Mouse (Mus musculus) layer of hippocampus, postnatal 25 days (tissue): ENCODE data around the gene Ccdc144b. TPM values are rescaled to one million over a fixed set of nuclear protein-coding genes. Genes with fewer than 3 reads are reported as not detected.

Experiments used
- DNase-seq, 2 experiments: peaks; one replicate each; pipeline ENCODE4 v3.0.0; 2022; ENCODE audit warnings: mixed read lengths in 2 of 2, low spot score in 1 of 2; ENCODE audit errors: extremely low spot score in 1 of 2
- total RNA-seq, 2 experiments: library from RNA; stranded (reverse); gene quantifications; 2 replicates each; pipeline ENCODE4 v1.2.3; 2021

Gene Ccdc144b
- not detected for total RNA-seq

DNA sequence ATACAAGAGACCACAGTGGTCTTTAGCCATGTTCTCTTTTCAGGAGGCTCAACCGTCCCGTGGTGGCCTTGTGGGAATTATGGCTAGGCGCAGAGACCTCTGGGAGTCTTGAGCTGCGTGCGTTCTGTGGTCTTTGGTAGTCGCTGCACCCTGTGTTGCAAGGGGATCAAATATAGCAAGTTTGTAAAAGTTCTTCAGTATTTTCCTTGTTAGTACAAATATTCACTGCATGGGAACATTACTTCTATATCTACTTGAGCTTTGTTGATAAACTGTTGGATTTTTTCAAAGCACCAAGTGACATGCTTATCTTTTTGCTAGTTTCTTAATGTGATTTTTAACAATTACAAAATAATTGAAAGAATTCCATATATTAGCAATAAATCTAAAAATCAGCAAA lies at the start of gene Ccdc144b:
Gene Ccdc144b, minus strand, starts transcription at position 101 of the 400 bp plus-strand sequence.
- DNase-seq, result no peak

DNA sequence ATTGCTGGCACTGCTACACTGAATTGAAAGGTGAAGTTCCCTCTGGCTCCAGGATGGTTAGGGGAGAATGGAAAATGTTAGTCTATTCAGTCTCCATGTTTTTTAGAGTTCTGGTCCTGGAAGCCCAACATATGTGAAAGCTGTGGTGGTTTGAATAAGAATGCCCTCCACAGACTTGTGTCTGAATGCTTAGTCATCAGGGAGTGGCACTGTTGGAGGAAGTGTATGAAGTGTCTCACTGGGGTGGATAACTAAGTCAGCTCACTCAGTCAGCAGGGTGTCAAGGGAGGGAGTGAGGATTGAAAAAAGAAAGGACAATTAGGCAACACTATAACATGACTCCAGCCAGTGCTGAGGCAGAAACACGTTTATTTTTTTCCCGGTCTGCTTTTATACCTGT lies 42.0 kb upstream of the Ccdc144b start:
- no peak for DNase-seq

DNA sequence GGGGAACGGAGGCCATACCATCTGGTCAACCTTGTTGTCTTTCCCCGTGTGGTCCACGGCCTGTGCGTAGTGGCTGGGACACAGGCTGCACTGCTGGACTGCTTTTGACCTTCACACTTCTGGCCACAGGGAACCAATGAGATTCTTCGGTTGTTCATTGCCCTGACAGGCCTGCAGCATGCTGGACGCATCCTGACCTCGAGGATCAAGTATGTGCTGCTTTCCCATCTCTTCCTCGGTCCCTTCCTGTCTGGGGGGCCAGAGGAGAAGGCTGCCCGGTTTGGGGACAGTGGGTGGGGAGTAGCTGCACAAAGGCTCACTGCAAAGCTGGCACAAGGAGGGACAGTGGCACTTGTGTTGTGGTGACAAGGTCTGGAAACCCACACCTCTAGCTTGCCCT lies 34.2 kb upstream of the Ccdc144b start:
- DNase-seq, result no peak

DNA sequence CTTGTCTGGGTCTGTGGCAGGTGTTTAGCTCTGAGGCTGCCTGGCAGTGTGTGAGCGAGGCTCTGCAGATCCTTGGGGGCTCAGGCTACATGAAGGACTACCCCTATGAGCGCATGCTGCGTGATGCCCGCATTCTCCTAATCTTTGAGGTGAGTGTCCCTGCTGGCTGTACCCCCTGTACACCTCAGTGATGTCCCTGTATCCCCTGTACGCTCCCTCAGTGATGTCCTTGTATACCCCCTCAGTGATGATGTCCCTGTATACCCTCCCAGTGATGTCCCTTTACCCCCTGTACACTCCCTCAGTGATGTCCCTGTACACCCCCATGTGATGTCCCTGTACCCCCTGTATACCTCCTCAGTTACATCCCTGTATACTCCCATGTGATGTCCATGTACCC lies 32.0 kb upstream of the Ccdc144b start:
- DNase-seq, result no peak

DNA sequence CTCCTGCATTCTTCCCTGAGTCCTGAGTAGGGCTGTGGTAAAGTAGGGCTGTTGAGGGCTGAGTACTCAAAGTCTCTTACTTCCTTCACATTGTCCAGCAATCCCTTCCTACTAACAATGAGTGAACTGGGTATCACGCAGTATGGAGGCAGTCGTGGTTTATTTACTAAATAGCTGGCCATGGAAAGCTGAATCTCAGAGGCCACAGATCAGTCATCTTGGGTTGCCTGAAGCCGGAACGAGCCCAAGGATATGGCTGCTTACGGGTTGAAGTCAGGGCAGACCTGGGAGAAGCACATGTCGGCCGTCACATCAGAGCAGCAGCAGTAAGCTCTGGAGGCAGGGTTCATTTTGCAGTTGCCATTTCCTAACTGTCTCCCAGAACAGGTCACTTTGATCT lies 30.0 kb upstream of the Ccdc144b start:
- no peak for DNase-seq

DNA sequence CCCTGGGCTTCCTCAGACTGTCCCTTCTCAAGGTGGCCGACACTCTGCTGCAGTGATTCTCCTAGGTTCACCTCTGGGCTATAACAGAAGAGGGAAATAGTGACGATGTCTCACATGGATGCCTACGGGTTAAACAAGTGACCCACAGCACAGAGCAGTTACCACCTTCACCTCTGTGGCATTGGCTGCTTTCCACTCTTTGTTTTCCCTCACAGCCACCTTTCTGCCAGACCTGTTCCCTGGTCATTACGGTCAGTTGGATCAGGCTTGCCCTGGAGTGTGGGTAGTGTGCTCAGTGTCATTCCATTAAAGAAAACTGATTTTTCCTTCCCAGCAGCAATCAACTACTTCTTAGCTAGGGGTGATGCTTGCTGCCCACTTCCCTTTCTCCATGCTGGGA lies 29.5 kb upstream of the Ccdc144b start:
- no peak for DNase-seq

DNA sequence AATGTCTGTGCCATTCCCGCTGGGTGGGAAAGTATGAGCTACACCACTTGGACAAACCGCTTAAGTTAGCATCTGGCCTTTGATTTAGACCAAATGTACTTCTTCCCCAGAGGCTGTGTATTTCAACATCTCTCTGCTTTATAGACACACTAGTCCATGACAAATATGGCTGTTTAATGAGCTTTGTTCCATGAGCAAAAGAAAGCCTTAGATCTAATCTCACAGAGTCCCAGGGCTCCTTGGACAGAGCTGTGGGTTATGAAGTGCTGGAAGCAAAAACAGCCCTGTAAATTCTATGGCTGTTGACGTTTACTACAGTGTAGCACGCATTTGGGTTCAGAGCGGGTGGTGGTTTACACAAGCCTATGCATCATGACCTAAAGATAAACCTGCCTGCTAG lies 27.4 kb upstream of the Ccdc144b start:
- DNase-seq, result no peak

DNA sequence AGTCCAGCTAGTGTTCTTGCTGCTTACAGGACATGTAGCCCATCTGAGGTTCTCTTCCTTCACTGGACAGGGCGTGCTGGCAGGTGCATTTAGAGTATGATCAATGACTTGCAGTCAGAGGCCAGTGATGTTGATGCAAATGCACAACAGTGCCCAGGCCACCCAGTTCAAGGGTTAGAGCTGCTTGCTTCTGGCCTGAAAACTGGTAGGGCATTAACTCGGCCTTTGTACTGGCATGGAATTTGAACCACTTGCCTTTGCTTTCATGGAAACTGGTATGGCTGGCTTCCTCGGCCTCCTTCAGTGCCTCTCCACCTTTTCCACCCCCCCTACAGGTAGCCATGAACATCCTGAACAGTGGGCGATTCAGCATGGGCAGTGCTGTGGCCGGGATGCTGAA lies 26.5 kb upstream of the Ccdc144b start:
- DNase-seq, result no peak

DNA sequence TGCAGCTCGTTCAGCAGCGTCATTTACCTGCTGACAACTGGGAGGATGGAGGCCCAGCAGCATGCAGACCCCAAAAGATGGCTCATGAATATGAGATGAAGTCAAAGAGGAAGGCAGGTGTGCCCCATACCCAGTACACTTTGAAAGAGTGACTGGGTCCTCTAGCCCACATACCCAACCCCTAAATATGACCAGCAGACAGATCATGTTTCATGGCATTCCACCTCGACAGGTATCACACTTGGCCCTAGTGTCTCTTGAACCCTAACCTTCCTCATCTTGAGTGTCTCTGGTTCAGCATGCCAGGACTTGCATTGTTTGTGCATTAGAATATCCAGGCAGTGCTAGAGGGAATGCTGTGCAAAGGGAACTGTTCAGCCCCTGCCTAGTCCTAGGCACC lies 24.0 kb upstream of the Ccdc144b start:
- DNase-seq, result no peak

DNA sequence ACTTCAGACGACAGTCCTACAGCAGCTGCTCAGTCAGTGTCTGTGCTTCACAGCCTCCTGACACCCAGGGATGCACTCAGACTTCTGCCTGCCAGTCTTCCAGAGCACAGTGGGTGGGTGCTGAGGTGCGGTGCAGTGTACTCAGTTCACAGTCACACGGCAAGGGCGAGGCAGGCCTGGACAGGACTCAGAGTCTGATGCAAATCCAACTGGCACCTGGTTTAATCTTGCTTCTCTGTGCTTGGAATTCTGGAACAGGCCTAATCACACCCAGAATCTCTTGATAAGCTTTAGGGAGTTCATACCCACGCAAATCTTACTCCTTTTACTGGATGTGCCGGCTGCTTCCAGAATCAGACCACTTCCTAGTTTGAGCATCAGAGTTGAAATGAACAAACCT lies 22.1 kb upstream of the Ccdc144b start:
- no peak for DNase-seq

DNA sequence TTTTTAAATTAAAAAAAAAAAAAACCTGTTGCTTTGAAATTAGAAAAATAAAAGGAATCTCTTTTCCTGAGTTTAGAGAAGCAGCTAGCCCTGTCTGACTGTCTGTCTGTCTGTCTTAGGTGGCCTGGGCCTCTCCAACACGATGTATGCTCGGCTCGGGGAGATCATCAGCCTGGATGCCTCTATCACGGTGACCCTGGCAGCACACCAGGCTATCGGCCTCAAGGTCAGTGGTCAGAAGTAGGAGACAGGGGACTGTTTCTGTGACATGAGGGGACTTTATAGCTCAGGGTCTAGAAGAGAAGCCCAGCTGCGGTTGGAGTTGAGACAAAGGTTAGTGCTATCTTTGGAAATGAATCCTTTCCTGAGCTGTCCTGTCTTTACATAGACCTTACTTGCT lies 20.9 kb upstream of the Ccdc144b start:
- DNase-seq, result no peak

DNA sequence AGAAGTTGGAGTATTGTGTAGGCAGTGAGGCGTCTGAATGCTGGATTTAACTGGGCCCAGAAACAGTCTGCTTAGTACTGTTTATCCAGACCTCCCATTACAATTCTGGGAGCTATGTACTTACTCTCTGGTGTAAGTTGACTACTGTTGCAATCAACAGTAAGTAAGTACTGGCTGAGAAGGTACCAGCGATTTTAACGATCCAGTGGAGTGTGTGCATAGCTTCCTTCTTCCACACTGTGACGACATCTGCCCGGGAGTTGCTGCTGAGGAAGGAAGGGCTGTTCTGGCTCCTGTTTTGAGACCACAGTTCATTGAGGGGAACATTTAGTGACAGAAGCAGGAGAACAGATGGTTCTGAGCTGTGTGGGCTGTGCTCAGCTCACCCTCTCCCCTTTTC lies 17.7 kb upstream of the Ccdc144b start:
- DNase-seq, result no peak

DNA sequence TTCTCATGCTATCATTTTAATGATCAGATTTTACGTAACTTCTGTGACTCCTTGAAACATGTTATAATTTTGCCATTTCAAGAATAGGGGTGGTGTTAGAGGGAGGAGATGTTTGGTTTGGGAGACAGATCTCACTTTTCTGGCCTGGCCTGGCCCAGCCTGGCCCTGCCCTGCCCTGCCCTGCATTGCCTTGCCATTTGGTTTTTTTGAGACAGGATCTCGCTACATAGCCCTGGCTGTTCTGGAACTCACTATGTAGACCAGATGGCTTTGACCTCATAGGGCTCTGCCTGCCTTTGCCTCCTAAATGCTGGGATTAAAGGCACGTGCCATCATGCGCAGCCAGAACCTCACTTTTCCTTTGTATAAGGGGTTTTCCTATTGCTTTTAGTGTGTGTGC lies 17.1 kb upstream of the Ccdc144b start:
- no peak for DNase-seq

DNA sequence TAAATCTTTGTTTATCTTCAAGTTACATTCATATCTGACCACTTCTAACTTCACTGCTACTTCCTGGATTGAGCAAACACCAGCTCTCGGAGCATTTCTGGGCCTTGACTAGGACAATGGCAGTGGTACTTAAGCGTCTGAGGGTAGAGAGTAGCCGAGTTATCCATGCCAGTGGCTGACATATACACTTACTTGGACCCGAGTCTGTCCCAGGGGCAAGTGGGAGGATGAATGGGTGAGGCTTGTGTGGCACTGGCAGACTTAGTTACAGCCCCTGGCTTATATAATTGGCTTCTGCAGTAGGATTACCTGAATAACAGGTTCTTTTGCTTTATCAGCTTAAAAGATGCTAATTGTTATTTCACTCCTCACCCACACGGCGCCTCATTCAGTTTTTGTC lies 14.4 kb upstream of the Ccdc144b start:
- DNase-seq, result no peak

DNA sequence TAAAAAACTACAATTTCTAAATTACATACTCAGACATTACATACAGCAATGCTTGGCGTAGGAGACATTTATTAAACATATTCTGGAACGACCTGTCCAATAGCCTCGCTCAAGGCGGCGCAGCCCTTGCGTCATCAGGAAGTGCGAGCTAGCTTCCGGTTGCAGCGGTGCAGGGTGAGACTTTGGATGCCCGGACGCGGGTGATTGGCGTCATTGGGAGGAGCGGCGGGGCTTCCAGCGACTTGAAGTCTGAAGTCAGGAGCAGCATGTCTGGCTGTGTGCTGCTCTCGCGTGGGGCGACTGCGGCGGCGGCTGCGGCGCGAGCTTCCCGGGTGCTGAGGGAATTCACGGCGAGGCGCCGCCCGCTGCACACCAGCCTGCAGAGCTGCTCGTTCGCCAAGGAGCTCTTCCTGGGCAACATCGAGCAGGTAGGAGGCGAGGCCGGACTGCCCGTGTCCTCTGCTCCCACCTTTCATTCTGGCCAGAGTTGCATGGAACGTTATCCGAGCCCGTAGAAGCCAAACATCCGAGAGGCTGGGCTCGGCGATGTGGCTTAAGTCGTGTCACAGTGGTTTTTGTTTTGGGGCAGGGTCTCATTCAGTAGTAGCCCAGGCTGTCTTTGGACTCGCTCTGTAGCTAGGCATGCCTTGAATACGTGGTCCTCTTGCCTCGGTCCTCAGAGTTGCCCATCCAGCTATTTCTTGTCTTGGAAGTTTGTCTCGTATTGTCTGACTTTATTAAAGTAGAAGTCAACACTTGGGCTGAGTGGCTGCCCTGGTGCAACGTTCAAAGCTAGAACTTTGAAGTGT lies 12.7 kb upstream of the Ccdc144b start, which contains the start of gene Acad9:
Gene Acad9, plus strand, starts transcription at position 137 of the 809 bp plus-strand sequence.
- peak; percentile 89 to 95 for DNase-seq

DNA sequence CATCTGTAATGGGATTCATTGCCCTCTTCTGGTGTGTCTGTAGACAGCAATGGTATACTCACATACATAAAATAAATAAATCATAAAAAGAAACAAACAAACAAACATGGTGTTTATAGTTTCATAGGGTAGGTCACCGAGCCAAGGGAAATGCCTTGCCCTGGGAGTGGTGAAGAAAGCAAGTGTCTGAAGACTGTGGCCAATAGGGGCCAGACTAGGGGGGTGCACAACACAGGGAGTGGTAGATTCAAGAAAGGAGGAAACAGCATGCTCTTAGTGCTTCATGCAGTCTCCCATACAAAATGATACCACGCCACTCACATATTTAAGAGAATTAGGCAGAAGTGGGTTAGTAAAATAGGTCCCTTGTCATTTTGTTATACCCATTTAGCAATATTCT lies 11.8 kb upstream of the Ccdc144b start:
- no peak for DNase-seq

DNA sequence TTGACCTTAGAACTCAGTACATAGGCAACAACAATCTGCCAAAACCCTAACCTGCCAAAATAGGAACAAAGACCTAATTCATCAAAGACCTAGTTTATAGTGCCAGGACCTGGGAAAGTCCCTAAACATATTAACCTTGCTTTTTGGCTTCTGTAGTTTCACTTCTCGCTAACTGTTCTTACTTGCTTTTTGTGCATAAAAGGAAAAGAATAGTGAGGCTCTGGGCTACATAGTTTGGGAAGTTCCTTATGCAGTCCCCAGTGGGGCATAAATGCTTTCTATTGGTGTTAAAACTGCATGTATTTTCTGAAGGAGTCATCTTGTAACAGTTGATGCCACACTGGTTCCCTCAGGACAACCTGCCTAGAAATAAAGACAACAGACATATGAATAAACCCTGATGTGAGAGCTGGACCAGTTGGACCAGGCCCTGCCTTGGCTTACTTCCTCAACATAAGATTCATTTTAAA lies 11.3 kb upstream of the Ccdc144b start:
- no peak for DNase-seq

DNA sequence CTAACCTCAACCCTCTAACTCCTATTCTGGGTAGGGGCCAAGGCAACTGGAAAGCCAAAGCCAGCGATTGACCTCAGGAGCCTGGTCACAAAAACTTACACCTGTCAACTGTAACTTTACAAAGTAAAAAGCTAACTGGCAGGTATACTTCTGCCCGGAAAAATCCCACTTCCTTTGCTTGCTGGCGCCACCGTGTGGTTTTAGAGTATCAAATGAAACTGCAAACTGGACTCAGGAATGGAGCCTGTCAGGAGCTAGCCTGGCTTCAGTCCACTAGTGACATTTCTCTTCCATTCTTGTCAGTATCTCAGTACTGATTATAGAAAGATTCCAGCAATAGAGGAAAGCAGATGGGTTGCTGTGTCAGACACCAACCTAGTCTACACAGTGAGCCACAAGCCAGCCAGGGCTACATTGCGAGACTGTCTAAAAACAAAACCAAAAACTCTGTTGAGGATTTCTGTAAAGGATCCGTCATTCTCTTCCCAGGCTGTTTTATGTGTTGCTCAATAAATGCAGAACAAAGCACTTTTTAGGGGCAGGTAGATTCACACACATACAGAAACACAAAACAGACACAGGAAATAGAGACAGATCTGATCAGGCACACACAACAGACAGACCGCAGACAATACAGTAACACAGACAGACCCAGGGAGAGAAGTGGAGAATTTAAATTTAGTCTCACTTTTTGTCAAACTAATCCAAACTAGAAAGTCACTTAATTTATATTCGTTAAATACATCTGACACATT lies 6.9 kb upstream of the Ccdc144b start:
- DNase-seq, result peak; percentile 38 to 71

DNA sequence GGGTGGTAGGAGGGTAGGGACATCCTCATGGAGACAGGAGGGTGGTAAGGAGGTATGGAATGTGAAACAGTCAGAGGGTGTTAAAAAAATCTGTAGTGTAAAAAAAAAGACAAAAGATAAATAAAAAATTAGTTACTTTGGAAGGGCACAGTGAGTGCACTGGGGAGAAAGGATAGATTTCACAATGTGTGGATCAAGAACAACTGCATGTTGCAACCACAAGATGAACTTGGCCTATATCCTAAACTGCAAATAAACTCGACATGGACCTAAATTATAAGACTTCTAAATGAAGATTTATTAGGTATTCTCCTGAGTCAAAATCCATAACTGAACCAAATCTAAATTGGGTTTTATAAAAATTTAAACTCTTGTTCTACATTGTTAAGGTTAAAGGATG lies 4.2 kb downstream of the Ccdc144b start:
- no peak for DNase-seq

DNA sequence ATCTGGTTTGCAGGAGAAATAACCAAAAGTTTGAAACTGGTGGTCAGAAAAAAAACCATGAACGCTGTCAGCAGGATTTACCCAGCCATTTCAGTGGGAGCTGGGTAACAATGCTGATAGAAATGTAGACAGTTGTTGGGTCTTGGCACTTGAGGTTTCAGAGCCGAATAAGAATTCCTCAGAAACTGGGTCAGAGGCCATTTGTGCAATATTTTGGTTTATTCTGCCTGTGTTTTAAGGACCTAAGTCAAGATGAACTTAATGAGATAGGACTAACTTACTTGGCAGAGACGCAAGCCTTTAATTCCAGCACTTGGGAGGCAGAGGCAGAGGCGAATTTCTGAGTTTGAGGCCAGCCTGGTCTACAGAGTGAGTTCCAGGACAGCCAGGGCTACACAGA lies 8.3 kb downstream of the Ccdc144b start:
- no peak for DNase-seq

DNA sequence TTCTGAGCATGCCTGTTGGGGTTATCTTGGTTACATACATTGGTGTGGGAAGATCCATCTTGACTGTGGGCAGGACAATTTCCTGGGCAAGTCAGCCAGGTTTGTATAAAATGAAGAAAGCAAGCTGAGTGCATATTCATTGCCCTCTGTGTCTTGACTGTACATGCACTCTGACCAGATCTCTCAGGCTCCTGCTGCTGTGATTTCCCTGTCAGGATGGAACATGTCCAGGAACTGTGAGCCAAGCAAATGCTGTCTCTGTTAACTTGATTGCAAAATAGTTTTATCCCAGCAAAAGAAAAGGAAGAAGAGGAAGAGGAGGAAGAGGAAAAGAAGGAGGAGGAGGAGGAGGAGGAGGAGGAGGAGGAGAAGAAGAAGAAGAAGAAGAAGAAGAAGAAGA lies 8.8 kb downstream of the Ccdc144b start:
- DNase-seq, result no peak
